14 mouse cellular contexts compared by ENCODE assay signal in the genomic region with DNA sequence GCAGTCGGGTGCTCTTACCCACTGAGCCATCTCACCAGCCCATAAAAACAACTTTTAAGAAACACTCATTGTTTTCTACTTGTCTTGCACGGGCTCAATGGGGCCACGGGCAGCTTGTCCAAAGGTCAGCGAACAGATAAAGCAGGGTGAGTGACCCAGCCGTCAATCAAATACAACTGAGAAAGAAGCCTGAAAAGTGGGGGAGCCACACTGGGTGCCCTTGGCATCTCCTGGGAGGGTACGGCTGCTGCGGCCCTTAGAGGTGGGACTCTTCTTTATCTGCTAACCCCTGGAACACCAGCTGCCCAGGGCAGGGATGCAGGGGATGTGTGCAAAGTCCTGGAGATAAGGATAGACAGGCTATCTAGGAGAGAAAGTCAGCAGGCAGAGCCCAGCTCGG. TPM values are rescaled to one million over a fixed set of nuclear protein-coding genes. Genes with fewer than 3 reads are reported as not detected.
DNase-seq lines count a peak whose midpoint lies in the region; ATAC-seq lines count a peak whose summit lies in the region.
"Had no signal": no experiment of that assay in that cellular context is flagged by ENCODE, and none has a peak within 500 bp of the region (broad histone marks: within the 10 kb centered on the region; RNA-seq: fewer than 3 reads in every experiment).

No protein-coding gene starts in this region.

- no peaks in the 10 kb centered on the region for H3K9me3 ChIP-seq in intestine, embryonic 15.5 days
- H3K9me3 ChIP-seq: forebrain, embryonic 10.5 days; limb, embryonic 12.5 days; neural tube, embryonic 15.5 days had no signal

- peak; percentile 83 for ATAC-seq in intestine, embryonic 15.5 days
- ATAC-seq in megakaryocyte progenitor cell, adult 5-6 weeks (replicated peaks; ENCODE audit: poor library complexity) = peak; percentile 71
- ATAC-seq in megakaryocyte, adult 5-6 weeks (ENCODE audit: poor library complexity, severe bottlenecking) = no peak

- H3K4me2 ChIP-seq in intestine, embryonic 15.5 days (replicated peaks) = no peak overlapping the region
- H3K4me2 ChIP-seq: limb, embryonic 12.5 days; neural tube, embryonic 15.5 days had no signal

- no peaks in the 10 kb centered on the region for H3K27me3 ChIP-seq in intestine, embryonic 15.5 days (replicated peaks)
- H3K27me3 ChIP-seq: limb, embryonic 12.5 days; neural tube, embryonic 15.5 days had no signal

- H3K9ac ChIP-seq in intestine, embryonic 15.5 days = no peak overlapping the region
- H3K9ac ChIP-seq: limb, embryonic 12.5 days; neural tube, embryonic 15.5 days had no signal

- 68% methylated on average over 8 of the region's 8 CpGs for WGBS in intestine, embryonic 15.5 days

- H3K27ac ChIP-seq in intestine, embryonic 15.5 days = peak overlapping the region; percentile 18; the same call in 1 of the 2 replicates
- H3K27ac ChIP-seq: forebrain, embryonic 10.5 days; limb, embryonic 12.5 days; neural tube, embryonic 15.5 days had no signal

- no peak overlapping the region for H3K4me3 ChIP-seq in intestine, embryonic 15.5 days (replicated peaks)
- H3K4me3 ChIP-seq: forebrain, embryonic 10.5 days; limb, embryonic 12.5 days; neural tube, embryonic 15.5 days had no signal

- DNase-seq in adrenal gland, postnatal 14 days = peak; percentile 4
- DNase-seq in adrenal gland, postnatal 36 days = no peak
- peak; percentile 57 to 77 for DNase-seq in kidney, postnatal 25 days
- no peak for DNase-seq in adrenal gland, adult 2 months
- DNase-seq in lung, postnatal 25 days (ENCODE audit: low spot score) = no peak
- DNase-seq: cerebellum, adult 8-10 months; heart, postnatal 10 days; lung, postnatal 4 days had no signal

- no peaks in the 10 kb centered on the region for H3K36me3 ChIP-seq in intestine, embryonic 15.5 days
- H3K36me3 ChIP-seq: forebrain, embryonic 10.5 days; limb, embryonic 12.5 days; neural tube, embryonic 15.5 days had no signal

- peaks cover 14% of the 10 kb centered on the region for H3K4me1 ChIP-seq in intestine, embryonic 15.5 days (replicated peaks)
- H3K4me1 ChIP-seq: forebrain, embryonic 10.5 days; limb, embryonic 12.5 days; neural tube, embryonic 15.5 days had no signal

RNA-seq across cellular contexts. Expression of a gene that starts 19.9 kb away (rescaled TPM):
- 52.0 and 82.2 TPM in 2 replicates for total RNA-seq in adrenal gland, postnatal 14 days (2021)
- total RNA-seq in adrenal gland, postnatal 36 days (2021) = 100 to 1,000 TPM; 112 to 133 TPM
- 63.3 and 68.5 TPM in 2 replicates for polyA plus RNA-seq in intestine, embryonic 15.5 days (2015; fragmentation: Nextera tagmentation; extraction: Ambion mirVana)
- total RNA-seq in megakaryocyte progenitor cell, adult 5-6 weeks (2015) = 39.7 and 43.8 TPM in 2 replicates
- total RNA-seq in megakaryocyte progenitor cell, adult 5-6 weeks (2017) = 38.2 and 39.8 TPM in 2 replicates
- total RNA-seq in megakaryocyte, adult 5-6 weeks (2015) = 15.9 and 18.9 TPM in 2 replicates
- total RNA-seq in megakaryocyte, adult 5-6 weeks (2017) = 19.2 and 22.0 TPM in 2 replicates
- total RNA-seq in adrenal gland, adult 2 months (2021) = 100 to 1,000 TPM in 1 of 2 experiments, 10 to 100 TPM in 1; 42.1 to 124 TPM
- 149 and 154 TPM in 2 replicates for polyA plus RNA-seq in adrenal gland, adult 2 months (2012; rRNA removed)

Comparison
In these comparisons a context has a peak if more than half of its experiments do, and no peak if none do; other contexts are left out.
1. DNase-seq: peak in adrenal gland, postnatal 14 days (single experiment) and kidney, postnatal 25 days (2 of 2); none in adrenal gland, postnatal 36 days (0 of 2), adrenal gland, adult 2 months (single experiment) and lung, postnatal 25 days (single experiment).